Mouse (Mus musculus): ENCODE results near the gene Tdp2.

- no peak for TF ChIP-seq CTCF (IDR thresholded peaks at IDR 0.05; ENCODE audit: insufficient read depth, low read length)
- TF ChIP-seq POLR2A (IDR thresholded peaks at IDR 0.05; ENCODE audit: borderline replicate concordance, extremely low read depth, low read depth, low read length) = no peak
Observed at GRCm38 (mm10) chr13:24851989-24852388, 20.5 kb downstream of the Tdp2 start.
